Mouse (Mus musculus) right cerebral cortex, postnatal 36 days (tissue): Measurements from ENCODE around the gene Alpk3.

ENCODE experiments used
- DNase-seq, 2 experiments: peaks; one replicate each; pipeline ENCODE4 v3.0.0; 2022; ENCODE audit warnings: low spot score in 2 of 2, mixed read lengths in 1 of 2

The Alpk3 gene

DNA sequence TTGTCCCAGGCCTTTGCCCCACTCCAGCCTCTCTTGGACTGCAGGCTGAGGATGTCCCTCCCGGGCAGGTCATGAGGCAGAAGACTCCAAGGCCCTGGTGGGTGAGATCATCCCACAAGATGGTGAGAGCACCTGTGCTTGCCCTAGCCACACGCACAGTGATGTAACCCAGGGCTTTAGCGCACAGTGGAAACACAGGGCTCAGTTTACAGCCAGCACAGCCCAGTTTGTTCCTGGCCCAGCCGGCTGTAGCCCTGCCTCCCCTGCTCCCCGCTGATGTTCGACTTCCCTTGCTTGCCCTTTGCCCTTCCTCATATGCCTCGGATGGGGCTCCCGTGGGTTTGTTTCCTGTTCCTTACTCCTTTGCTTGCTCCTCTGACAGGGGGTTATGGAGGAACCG is 17.1 kb downstream of the Alpk3 start:
- no peak for DNase-seq

DNA sequence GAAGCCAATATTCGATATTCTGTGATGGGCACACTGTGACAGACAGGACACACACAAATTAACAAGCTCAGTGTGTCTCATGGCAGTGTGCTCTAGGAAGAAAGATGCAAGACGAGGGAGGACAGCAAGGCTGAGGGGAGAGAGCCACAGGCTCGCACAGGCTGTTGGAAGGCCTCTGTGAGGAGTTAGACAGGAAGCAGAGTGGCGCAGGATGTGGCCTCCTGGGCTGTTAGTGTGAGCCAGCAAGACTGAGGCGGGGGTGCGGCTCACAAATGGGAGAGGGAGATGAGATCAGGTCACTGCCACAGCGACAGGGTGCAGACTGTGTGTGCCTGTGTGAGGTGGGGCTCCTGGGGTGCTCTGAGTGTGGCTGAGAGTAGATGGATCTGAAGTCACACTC is 17.9 kb downstream of the Alpk3 start:
- DNase-seq, result no peak

DNA sequence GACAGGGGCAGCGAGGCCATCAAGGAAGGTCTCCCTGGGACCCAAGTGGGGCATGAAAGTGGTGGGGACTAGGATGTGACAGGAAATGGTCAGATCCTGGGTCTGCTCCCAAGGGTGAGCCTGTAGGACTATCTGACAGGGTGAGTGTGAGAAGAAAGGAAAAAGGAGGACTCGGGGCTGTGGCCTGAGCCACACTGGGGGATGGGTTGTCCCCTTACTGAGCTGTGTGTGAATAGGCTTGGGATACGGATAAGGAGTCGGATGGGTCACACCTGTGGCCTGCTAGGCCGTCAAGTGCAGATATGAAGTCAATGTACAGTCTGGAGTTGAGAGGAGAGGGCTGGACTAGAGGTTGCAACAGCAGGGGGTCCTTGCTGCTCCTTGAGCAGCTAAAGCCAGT is 18.3 kb downstream of the Alpk3 start:
- DNase-seq, result no peak

DNA sequence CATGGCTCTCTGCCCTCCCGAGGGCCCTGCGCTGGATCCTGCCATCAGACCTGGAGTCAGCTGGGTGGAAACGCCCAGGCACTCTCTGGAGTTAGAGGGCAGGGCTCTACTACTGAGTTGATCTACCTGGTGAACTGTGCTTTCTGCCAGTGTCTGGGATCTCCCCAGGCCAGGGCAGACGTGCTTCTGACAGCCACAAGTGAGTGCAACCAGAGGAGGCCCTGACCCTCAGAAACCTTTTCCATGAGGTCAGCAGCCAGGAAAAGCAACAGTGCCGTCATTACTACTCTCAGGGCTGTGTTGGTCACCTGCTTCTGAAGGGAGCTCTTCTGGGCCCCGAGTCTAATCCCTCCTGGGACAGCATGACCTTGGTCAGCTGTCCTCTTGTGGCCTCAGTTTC is 19.6 kb downstream of the Alpk3 start:
- DNase-seq, result no peak

DNA sequence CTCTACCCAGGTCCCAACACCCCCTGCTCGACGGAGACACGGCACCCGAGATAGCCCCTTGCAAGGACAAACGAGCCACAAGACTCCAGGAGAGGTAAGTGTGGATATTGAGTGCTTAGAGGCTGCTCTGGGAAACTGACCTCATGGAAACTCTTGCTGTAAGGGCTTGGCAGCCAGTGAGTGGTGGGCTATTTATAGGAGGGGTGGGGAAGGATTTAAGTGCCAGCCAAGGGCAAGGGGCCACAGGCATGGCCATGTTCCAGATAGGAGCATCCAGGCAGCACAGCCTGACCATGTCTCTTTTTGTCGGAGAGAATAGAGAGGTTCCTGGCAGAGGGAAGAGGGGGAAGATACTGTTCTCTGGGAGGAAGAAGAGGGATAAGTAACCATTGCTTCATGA is 21.3 kb downstream of the Alpk3 start:
- no peak for DNase-seq

DNA sequence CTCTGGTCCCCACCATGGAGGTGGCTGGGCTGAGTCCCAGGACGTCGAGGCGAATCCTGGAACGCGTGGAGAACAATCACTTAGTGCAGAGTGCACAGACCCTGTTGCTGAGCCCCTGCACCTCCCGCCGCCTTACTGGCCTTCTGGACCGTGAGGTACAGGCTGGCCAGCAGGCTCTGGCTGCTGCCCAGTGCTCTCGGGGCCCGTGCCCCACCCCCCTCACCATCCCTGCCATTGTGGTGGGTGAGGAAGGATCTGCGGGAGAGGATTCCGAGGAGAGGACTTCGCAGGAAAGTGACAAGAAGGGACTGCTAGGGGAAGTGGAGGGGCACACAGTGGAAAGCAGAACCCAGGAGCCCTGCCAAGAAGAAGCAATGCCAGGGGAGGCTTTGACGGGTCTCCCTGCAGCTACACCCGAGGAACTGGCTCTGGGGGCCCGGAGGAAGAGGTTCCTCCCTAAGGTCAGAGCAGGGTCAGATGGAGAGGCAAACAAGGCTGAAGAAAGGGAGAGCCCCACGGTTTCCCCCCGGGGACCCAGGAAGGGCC is 36.1 kb downstream of the Alpk3 start:
- no peak for DNase-seq

DNA sequence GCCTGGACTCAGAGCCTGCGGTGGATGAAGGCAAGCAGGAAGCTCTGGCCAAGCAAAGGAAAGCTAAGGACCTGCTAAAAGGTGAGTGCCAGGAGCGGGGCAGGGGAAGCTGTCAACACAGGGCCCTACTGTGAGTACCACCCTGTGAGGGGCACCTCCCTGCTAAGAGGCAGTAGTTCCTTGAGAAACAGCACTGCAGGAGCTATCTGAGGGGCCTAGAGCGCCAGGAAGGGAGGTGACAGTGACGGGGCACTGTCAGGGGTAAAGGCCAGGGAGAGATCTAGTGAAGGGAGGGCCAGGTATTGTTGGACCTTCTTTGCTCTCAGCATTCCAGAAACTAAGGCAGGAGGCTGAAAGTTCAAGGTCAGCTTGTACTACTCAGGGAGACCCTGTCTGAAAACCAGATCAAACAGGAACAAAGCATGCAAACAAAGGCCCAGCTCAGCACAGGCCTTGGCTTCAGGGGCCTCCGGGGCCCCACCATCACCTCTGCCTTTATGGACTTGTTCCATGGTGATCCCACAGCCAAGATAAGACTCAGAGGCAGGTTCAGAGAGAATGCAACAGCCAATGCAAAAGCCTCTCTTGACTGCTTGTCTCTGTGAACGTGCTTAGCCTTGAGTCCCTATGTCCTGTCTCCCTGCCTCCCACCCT is 36.8 kb downstream of the Alpk3 start:
- DNase-seq, result no peak

DNA sequence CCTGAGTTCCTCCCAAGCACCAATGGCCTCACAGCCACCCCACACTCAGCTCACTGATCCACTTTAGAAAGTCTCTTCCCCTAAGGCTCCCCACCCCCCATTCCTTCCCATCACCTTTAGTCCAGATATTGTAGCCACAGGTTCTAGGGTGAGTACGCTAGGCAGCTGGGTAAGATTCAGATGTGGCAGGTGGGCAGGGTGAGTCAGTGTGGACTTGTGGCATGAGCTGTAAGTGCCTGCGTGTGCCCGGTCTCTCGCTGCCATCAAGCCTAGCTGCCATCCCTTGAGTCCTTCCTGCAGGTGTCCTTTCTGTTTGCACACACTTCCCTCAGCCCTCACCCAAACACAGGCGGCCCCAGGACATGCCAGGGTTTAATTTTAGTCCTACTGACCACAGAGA is 42.9 kb downstream of the Alpk3 start:
- DNase-seq, result no peak

DNA sequence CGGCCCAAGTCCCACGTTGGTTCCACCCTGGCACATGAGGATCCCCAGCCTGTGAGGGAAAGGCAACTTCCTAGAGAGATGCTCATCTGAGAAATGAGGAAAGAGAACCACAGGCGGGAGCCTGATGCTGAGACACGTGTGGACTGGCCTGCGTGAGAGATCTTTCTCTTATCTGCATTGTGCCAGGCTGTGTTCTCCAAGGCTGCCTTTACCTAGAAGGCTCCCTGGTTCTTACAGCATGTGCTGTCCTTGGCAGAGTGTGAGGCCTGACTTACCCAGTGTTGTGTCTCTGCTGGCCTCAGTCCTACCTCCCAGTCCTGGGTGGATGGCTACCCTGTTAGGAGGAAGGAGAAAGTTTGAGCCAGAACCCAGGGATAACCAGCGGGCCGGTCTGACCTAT is 45.5 kb downstream of the Alpk3 start:
- DNase-seq, result no peak

DNA sequence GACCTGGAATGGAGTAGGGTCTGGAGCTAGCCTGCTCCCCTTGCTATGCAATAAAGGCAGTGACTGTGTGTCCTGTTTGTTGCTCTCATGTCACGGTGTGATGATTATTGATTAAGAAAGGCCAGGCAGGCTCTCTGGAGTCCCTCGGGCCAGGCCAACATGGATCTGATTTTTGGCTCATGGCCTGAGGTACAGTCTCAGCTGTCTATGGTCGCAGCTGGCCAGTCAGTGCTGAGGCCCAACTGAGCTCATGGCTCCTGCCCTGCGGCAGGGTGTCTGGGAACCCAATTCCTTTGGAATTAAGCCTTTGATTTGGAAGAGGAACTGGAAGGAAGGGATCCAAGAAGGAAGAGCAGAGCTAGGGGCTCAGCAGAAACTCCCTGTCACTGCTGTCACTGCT is 48.1 kb downstream of the Alpk3 start:
- DNase-seq, result no peak

DNA sequence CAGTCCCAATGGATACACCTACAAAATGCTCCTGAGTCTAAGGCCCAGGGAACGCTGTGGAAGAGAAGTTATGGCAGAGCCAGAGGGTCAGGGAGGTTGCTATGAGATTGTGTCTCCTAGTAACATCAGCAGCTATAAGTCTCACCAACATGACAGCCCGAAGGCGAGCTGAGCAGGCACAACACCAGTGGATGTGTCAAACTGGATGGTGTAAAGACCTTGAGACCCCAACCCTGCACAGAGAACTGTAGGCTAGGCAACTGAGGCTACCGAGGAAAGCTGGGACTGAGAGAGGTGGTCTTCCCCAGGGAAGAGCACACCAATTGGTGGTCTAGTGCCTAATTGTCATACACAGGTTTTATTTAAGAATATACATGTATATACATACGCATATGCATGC is 50.8 kb downstream of the Alpk3 start:
- DNase-seq, result no peak

DNA sequence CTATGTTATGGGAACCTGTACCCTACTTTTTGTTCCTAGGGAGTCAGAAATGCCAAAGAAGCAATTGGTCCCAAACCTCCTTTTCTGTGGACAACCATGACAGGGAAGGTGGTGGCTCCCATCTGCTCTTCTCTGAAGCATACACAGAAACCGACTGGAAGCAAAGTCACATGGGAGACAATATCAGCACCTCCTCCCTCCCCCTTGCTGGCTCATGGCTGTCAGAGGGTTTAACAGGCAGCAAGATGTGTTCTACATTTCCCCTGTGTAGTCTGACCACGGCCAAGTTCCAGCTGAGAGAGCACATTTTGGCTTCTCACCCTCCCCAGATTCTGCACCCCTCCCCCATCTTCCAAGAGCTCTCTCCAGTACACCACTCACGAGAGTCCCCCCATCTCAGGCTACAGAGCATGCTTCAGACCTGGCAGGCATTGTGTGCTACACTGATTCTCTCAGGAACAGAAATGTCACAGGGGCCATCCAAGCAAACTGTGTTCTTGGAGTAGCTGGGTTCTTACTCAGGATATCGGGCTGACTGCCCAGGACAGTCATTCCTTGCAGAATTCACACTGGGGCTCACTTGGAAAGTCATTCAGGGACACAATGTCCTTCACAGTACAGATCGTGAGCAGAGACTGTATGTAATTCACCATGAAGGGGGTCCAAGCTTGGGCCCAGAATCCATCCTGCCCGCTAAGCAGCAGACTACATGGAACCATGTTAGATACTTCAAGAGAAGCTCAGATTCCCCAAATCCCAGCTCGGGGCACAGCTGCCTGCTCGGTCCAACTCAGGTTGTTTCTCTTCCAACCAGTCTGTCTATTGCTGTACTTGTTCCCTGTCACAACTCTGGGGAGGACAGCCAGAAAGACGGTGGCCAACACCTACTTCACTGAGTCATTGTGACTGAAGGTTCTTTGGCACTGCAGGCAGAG is 52.6 kb downstream of the Alpk3 start:
- DNase-seq, result no peak

DNA sequence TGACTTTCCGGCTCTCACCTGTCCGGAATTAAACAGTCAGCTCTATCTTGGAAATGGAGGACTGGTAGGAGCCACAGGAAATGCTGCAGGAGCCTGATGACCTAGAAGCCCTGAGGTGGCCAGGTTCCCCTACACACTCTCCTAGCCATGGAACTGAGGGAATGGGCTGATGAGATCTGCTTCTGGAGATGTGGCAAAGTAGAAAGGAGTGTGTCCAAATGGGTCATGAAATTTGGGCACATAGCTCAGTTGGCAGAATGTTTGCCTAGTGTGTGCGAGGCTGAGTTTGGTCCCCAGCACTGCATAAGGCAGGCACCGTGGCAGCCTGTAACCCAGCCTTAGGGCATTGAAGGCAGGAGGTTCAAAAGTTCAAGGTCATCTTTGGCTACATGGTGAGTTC is 53.4 kb downstream of the Alpk3 start:
- DNase-seq, result no peak

DNA sequence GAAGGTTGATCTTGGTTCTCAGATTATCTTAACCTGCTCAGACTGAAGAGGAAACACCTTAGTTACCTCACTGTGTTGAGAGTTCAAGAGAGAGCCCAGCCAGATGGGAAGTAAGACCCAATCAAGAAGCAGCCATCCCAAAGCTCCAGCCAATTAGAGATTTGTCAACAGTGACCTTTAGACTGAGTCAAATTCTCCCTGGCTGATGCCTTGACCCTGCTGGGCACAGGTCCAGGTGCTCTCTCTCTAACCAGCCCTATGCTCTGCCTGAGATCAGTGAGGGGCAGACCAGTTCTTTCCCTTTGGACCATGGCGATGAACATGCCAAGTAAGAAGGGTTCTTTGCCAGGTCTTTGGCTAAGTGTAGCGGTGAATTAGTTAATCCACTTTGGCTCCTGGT is 54.3 kb downstream of the Alpk3 start:
- DNase-seq, result no peak

DNA sequence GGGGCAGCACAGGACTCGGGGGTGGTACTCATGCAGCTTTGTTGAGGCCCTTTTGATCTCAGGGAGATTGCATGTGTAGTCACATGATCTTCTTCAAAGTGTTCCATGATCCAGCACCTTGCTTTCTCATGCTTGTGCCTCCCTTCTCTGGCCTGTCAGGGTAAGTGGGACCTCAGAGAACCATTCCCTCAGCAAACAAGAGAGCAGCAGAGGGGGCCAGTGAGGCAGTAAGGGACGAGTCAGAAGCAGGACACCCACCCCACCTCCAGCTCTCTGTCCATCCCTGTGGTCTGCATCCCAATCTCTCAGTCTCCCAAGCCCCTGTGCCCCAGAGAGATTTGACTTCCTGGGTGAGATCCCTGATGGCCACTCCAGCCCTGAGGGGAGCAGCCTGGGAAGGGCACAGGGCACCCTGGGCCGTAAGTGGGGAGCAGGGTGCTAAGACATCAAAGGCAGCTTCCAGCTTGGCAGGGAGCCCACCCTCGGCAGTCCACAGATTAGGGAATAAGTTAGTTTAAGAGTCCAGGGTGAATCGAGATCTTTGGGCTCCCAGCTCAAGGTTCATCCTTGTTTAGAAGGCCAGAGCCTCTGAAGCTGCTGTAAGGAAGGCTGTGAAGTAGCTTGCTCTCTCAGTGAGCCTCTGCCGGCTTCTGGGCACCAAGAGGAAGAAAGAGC is 55.4 kb downstream of the Alpk3 start:
- DNase-seq, result no peak

DNA sequence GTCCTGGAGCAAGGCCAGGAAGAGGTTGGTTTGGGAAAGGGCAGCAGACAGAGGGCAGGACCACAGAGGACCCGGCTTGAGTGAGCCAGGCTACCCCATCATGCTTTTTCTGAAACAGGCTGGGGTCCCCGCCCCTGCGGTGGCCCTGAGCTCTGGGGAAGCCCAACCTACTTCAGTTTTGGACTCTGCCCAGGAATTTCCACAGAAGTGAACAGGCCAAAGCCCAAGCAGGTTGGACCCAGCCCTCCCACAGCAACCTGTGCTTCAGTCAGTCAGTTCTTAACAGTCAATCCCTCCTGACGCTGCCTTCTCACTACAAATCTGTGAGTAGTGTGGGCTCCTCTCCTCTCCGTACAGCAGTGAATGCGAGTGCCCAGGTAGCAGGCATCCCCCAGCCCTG is 57.2 kb downstream of the Alpk3 start, which contains the start of gene Slc28a1:
Gene Slc28a1, plus strand, starts transcription at position 245 of the 400 bp plus-strand sequence.
- DNase-seq, result no peak

DNA sequence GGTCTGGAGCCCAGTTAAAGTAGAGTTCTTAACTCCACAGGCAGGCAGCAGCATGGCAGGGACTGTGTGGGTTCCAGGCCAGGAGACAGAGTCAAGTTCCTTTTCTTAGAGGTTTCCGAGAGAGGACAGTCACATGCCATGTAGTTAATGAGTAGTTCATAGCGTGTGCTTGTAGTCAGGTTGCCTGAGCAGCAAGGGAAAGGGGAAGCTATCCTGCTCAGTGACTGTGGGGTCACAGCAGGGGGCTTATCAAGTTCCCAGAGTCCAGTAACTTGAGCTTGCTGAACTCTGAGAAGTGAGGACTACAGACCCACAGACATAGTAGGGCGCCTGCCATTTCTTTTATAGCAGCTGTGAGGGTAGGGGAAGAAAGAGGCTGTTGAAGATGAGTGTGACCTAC is 63.7 kb downstream of the Alpk3 start:
- DNase-seq, result no peak

DNA sequence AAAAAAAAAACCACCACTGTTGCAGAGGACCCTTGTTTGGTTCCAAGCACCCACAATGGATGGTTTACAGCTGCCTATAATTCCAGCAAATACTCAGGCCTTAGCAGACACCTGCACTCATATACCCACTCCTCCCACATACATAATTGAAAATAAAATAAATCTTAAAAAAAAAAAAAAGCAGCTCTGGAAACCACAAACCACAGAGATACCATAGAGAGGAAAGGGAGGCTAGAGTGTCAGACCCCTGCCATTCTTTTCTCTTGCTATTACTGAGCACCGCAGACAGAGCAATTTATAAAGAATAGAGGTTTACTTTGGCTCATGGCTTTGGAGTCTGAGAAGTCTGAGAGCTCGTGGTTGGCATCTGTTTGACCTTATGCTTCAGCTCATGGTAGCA is 65.4 kb downstream of the Alpk3 start:
- DNase-seq, result no peak

DNA sequence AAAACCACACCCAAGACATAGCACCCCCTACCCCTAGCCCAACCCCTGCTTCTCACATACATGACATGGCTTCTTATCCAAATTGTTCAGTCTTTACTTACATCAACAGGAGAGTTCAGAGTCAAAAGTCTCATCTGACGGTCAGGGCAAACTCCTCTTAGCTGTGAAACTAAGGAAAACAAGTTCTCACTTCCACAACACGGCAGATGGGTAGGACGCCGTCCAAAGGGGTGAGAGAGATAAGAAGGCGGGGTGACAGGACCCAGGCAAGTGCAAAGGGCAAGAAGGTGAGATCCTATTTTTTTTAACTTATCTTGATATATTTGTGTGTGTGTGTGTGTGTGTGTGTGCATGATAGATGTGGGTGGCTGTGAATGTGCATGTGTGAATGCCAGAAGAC is 66.2 kb downstream of the Alpk3 start:
- no peak for DNase-seq

DNA sequence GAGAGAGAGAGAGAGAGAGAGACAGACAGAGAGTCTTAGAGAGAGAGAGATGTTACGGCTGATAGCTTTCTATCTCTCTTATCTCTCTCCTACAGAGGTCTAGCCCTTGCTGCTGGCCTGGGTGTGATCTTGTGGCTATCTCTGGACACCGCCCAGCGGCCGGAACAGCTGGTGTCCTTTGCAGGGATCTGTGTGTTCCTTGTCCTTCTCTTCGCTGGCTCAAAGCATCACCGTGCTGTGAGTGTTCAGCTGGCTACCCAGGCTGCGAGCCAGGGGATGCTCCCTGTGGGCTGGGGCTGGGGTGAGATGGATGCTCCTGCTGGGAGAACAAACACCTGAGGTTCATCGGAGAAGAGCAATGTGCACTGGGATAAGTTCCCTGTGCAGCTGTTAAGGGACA is 67.4 kb downstream of the Alpk3 start:
- no peak for DNase-seq

DNA sequence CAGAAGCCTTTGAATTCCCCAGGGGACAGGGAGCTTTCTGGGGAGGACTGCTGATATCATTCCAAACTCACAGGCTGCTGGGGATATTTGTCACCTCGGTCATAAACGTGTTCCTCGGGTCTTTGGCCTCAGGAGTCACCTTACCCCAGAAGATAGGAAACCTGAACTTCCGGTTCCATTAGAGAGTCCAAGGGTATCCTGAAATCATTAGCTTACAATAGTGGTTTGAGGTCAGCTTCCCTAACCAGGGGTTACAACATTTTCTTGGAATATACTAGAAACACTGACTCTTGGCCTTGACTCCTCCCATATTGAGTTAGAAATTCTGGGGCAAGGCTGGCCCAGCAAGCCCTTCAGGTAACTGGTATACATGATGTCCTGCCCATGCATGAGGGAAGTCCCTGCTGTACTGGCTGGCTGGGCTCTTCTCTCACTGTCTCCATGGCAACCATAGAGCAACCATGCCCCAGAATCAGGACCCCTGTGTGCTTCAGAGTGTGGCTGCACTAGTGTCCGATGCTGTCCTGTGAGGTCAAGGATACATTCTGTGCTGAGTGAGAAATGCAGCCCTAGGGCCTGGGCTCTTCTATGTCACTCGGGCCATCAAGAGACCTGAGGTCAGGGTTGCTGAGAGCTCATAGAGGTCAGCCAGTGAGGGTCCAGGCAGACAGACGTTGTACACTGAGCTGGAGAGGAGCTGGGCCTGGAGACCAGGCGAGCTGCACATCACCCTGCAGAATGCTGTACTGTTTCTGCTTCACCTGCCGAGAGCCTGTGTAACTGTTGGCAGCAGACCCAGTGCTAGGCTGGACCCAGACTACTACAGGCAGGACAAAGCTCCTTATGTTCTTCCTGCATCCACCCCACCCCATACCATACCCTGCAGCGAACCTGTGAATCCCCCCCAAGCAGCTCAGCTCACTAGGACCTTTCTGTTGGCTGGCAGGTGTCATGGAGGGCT is 68.1 kb downstream of the Alpk3 start:
- no peak for DNase-seq
